Mouse (Mus musculus) stomach, embryonic 14.5 days (tissue): ENCODE data around the gene Map1b. TPM values are rescaled to one million over a fixed set of nuclear protein-coding genes. Genes with fewer than 3 reads are reported as not detected.

ENCODE experiments used
- ATAC-seq: fragments of 200-750 bp; cut with Nextera tagmentation; 2 replicates; pipeline ENCODE4 v1.8.0; 2017; ENCODE audit warnings: low read depth, moderate TSS enrichment; ENCODE audit not compliant: insufficient number of reproducible peaks, insufficient read depth, low FRiP score
- H3K27ac ChIP-seq: fragments of 300-500 bp; sonication (generic); 2 replicates; pipeline ENCODE4 v1.5.1; 2014; ENCODE audit warnings: mild to moderate bottlenecking, low read length, moderate library complexity, mixed read lengths
- H3K27me3 ChIP-seq: fragments of 300-500 bp; sonication (generic); 2 replicates; pipeline ENCODE4 v1.6.1; 2014; ENCODE audit warnings: low read length, control low read depth, mixed read lengths; ENCODE audit not compliant: control insufficient read depth, insufficient read depth
- H3K36me3 ChIP-seq: fragments of 300-500 bp; sonication (generic); 2 replicates; pipeline ENCODE4 v1.6.1; 2014; ENCODE audit warnings: mild to moderate bottlenecking, control low read depth, low read length, moderate library complexity, mixed read lengths; ENCODE audit not compliant: control insufficient read depth, insufficient read depth
- H3K4me1 ChIP-seq: fragments of 300-500 bp; sonication (generic); 2 replicates; pipeline ENCODE4 v1.6.1; 2014; ENCODE audit warnings: low read length, control low read depth, mixed read lengths; ENCODE audit not compliant: control insufficient read depth, insufficient read depth
- H3K4me2 ChIP-seq: fragments of 300-500 bp; sonication (generic); replicated peaks from 2 replicates; pipeline ENCODE4 v1.6.1; 2014; ENCODE audit warnings: low read depth, low read length, control low read depth
- H3K4me3 ChIP-seq: fragments of 300-500 bp; sonication (generic); 2 replicates; pipeline ENCODE4 v1.5.1; 2014; ENCODE audit warnings: low read depth, low read length, control low read depth
- H3K9ac ChIP-seq: fragments of 300-500 bp; sonication (generic); replicated peaks from 2 replicates; pipeline ENCODE4 v1.6.1; 2014; ENCODE audit warnings: low read depth, mild to moderate bottlenecking, control low read depth, low read length, moderate library complexity, mixed read lengths
- H3K9me3 ChIP-seq: fragments of 300-500 bp; sonication (generic); 2 replicates; pipeline ENCODE4 v1.6.1; 2016; ENCODE audit warnings: low read depth, low read length, control low read depth; ENCODE audit not compliant: control insufficient read depth
- WGBS: fragments of 180-500 bp; shearing (Covaris S2); extraction: QIAGEN DNeasy Blood & Tissue Kit; methylation state at CpG from one replicate; pipeline ENCODE4 v1.1.7; 2014; 5-methylcytosine and 5-hydroxymethylcytosine counted together
- polyA plus RNA-seq: library from polyadenylated mRNA; unstranded; fragments of >200 nt; fragmentation: Nextera tagmentation; extraction: Ambion mirVana; gene quantifications from 2 replicates; pipeline ENCODE4 v1.2.1, GENCODE M21; 2014

The Map1b gene
- polyA plus RNA-seq, 1 experiment from 2014 or later, result 244 TPM

DNA sequence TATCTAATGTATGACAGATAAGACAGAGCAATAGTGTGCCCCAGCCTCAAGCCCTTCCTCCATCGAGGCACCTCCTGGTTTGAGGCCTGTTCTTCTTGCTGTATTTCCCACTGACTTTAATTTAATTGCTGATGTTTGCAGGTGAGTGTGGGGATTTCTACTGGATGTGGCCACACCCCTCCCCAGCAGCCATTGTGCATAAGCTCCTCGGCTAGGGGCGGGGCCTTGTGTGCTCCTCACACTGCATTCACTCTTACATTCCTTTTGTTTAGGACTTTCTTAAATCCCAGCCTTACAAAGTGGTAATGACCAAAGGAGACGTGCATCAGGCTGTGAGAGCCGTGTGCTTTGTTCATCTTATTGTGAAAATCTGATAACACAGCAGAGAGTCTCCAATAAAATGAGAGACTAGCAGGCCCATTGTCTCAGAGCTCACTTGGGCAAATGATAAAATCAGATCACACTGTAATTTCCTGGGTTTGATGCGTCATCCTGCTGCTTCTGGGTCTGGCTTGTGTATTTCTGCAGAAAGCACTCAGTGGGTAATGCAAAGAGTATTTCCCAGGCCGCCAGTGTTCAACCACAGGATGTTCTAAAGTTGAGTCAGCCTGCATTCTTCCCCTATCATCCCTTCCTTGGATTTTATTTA is 131.7 kb downstream of the Map1b start:
- H3K4me3 ChIP-seq, result no peak overlapping the region
- ATAC-seq, result no peak
- no peak overlapping the region for H3K27ac ChIP-seq
- H3K9ac ChIP-seq, result no peak overlapping the region
- no peaks in the 10 kb centered on the region for H3K27me3 ChIP-seq
- no peaks in the 10 kb centered on the region for H3K4me1 ChIP-seq
- H3K36me3 ChIP-seq, result no peaks in the 10 kb centered on the region
- no peak overlapping the region for H3K4me2 ChIP-seq
- WGBS, result 73% methylated on average over 7 of the region's 7 CpGs
- no peaks in the 10 kb centered on the region for H3K9me3 ChIP-seq

DNA sequence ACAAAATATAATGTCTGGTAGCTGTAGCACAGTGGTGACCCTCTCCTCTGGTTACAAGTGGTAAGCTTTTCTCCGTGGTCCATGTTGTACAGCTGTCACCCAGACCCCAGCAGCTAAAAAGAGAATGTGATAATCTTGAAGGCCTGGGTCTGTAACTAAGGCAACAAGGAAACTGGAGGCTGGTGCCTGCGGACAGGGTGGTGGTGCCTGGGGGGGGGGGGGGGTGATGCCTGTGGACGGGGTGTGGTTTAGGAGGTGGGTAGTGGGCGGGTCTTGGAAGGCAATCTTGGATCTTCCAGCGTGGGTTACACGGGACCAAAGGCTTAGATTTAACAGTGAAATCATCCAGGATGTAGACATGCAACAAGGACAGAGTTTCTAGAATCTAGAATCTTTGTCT is 134.0 kb downstream of the Map1b start:
- Histone ChIP-seq H3K9ac (no peak overlapping the region), H3K27me3 (no peaks in the 10 kb centered on the region), H3K4me3 (no peak overlapping the region), H3K9me3 (no peaks in the 10 kb centered on the region), H3K27ac (no peak overlapping the region), H3K4me2 (no peak overlapping the region), H3K4me1 (no peaks in the 10 kb centered on the region), H3K36me3 (no peaks in the 10 kb centered on the region)
- WGBS, result 62% methylated on average over 6 of the region's 6 CpGs
- no peak for ATAC-seq

DNA sequence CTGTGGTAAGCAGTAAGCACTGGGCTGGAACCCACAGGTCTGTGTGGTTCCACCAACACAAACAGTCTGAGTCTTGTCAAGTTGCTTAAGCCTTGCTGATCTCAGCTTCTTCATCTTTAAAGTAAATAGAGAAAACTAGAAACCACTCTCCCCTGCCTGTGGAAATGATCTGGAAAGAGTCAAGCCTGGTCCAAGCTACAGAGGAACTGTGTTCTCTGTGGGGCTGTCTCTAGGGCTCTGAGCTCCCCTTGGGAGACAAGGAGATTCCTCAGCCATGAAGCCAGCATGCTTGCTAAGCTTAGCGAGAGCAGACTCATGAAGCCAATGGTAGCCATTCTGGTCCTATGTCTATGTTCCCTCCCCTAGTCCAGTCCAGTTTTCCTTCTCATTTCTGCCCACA is 138.1 kb downstream of the Map1b start:
- no peak overlapping the region for H3K4me3 ChIP-seq
- H3K9me3 ChIP-seq, result no peaks in the 10 kb centered on the region
- 97% methylated on average over 1 of the region's 1 CpGs for WGBS
- no peaks in the 10 kb centered on the region for H3K36me3 ChIP-seq
- no peak overlapping the region for H3K4me2 ChIP-seq
- ATAC-seq, result no peak
- H3K27ac ChIP-seq, result no peak overlapping the region
- H3K9ac ChIP-seq, result no peak overlapping the region
- H3K27me3 ChIP-seq, result no peaks in the 10 kb centered on the region
- H3K4me1 ChIP-seq, result 0 out of 2 replicates have a peak, but pooled peaks cover 2% of the 10 kb centered on the region

DNA sequence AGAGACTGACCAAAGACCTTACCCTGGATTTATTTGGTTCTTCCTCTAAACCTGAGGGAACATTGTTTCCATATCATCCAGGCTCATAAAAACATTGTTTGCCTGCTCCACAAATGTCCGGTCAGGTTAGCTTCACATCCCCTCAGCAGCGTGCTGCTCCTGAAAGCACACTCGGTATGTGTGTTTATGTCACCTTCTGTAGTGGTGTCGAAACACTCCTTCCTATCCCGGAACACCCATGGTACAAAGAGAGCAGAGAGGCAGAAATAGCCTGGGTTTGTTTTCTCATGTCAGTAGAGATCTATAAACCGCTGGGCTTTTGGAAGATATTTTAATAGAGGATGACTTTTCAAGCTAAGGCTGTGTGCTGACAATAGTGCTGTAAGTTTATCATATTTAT is 139.3 kb downstream of the Map1b start:
- no peak for ATAC-seq
- no peak overlapping the region for H3K4me2 ChIP-seq
- 85% methylated on average over 6 of the region's 6 CpGs for WGBS
- no peak overlapping the region for H3K9ac ChIP-seq
- H3K36me3 ChIP-seq, result no peaks in the 10 kb centered on the region
- H3K27me3 ChIP-seq, result no peaks in the 10 kb centered on the region
- no peak overlapping the region for H3K27ac ChIP-seq
- H3K4me1 ChIP-seq, result 0 out of 2 replicates have a peak, but pooled peaks cover 2% of the 10 kb centered on the region
- no peaks in the 10 kb centered on the region for H3K9me3 ChIP-seq
- no peak overlapping the region for H3K4me3 ChIP-seq

DNA sequence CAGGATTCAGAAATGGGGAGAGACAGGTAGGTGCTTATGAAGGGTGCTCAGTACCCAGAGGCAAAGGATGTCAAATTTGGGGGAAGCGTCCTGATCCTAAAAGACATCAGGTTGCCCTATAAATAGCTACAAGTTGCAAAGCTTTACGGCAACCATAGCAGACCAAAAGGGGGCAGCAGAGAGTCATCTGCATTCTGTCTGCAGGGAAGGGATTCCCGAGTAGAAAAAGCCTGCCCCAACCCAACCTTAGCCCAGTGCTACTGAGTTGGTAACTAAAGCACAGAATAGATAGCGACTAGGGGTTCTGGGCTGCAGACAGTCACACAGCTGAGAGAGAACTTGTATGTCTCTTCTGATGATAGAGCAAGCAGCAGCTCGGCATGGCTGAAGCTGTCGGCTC is 140.8 kb downstream of the Map1b start:
- no peaks in the 10 kb centered on the region for H3K9me3 ChIP-seq
- H3K36me3 ChIP-seq, result no peaks in the 10 kb centered on the region
- H3K9ac ChIP-seq, result no peak overlapping the region
- H3K4me1 ChIP-seq, result 0 out of 2 replicates have a peak, but pooled peaks cover 2% of the 10 kb centered on the region
- H3K27me3 ChIP-seq, result no peaks in the 10 kb centered on the region
- 39% methylated on average over 6 of the region's 6 CpGs for WGBS
- H3K4me3 ChIP-seq, result no peak overlapping the region
- H3K4me2 ChIP-seq, result no peak overlapping the region
- ATAC-seq, result 0 out of 2 replicates have a peak, but pooled peaks have one; percentile 49
- no peak overlapping the region for H3K27ac ChIP-seq

DNA sequence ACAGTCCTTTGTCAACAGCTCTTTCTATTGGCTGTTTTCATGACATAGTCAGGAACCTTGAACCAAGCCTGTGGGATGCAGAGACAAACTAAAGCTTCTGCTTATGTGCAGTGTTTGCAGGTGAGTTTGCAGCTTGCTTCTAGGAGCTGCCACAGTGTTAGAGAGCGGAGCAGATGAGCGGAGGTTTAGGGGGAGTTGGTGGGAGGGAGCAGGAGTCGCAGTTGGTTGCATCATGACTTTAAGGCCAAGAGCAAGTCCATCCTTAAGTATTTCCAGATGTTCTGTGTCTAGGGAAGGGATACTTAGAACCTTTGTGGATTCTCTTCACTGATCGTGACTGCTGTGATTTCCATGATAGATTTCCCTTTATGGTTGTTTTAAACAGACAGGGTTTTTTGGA is 142.1 kb downstream of the Map1b start:
- WGBS, result 46% methylated on average over 4 of the region's 4 CpGs
- Histone ChIP-seq H3K9me3 (no peaks in the 10 kb centered on the region), H3K36me3 (no peaks in the 10 kb centered on the region), H3K9ac (no peak overlapping the region), H3K27me3 (no peaks in the 10 kb centered on the region), H3K4me2 (no peak overlapping the region), H3K4me3 (no peak overlapping the region), H3K4me1 (0 out of 2 replicates have a peak, but pooled peaks cover 2% of the 10 kb centered on the region), H3K27ac (peak overlapping the region; percentile 11; the same call in 1 of the 2 replicates)
- ATAC-seq, result no peak

DNA sequence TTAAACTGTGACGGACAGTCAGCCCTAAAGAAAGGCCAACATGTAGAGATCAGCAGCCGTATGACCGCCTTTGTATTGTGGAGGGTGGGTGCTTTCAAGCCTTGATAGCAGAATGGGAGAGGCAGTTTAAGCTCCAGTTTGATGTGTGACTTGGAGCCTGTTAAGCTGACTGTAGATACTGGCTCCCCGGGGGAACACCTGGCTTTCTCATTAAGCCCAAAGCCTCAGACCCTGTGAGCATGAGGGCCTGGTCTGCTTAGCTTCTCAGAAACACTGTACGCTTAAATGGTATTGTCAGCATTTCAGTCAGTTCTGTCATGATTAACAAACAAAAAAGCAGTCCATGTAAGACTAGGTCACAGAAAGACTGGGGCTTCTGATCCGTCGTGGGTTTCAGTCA is 142.7 kb downstream of the Map1b start:
- H3K36me3 ChIP-seq, result no peaks in the 10 kb centered on the region
- H3K9ac ChIP-seq, result no peak overlapping the region
- WGBS, result 69% methylated on average over 7 of the region's 7 CpGs
- no peak overlapping the region for H3K4me2 ChIP-seq
- 0 out of 2 replicates have a peak, but pooled peaks cover 2% of the 10 kb centered on the region for H3K4me1 ChIP-seq
- H3K27me3 ChIP-seq, result no peaks in the 10 kb centered on the region
- no peak for ATAC-seq
- H3K9me3 ChIP-seq, result no peaks in the 10 kb centered on the region
- no peak overlapping the region for H3K4me3 ChIP-seq
- peak overlapping the region; percentile 11; the same call in 1 of the 2 replicates for H3K27ac ChIP-seq
